In genomic region chr1:90592784-90593183, GRCm38 (mm10) we compare ENCODE assay signal across 9 mouse cellular contexts. TPM values are rescaled to one million over a fixed set of nuclear protein-coding genes. Genes with fewer than 3 reads are reported as not detected.
DNase-seq lines count a peak whose midpoint lies in the region; ATAC-seq and TF ChIP-seq lines count a peak whose summit lies in the region.
"Had no signal": no experiment of that assay in that cellular context is flagged by ENCODE, and none has a peak within 500 bp of the region (broad histone marks: within the 10 kb centered on the region; RNA-seq: fewer than 3 reads in every experiment).

No protein-coding gene starts in this region.

- TF ChIP-seq POLR2A in kidney, adult 2 months (IDR thresholded peaks at IDR 0.05; ENCODE audit: low read depth, low read length): no peak

- H3K9ac ChIP-seq in kidney, embryonic 15.5 days: no peak overlapping the region
- H3K9ac ChIP-seq: embryonic facial prominence, embryonic 12.5 days had no signal

- peaks cover 28% of the 10 kb centered on the region for H3K27me3 ChIP-seq in kidney, embryonic 15.5 days
- H3K27me3 ChIP-seq in kidney, adult 2 months (replicated peaks; ENCODE audit: control insufficient read depth, insufficient read depth, low read length): no peaks in the 10 kb centered on the region
- H3K27me3 ChIP-seq in limb, embryonic 10.5 days (ENCODE audit: low read depth, poor library complexity, severe bottlenecking): peaks cover 33% of the 10 kb centered on the region
- H3K27me3 ChIP-seq: embryonic facial prominence, embryonic 12.5 days had no signal

- H3K27ac ChIP-seq in kidney, embryonic 15.5 days: no peak overlapping the region
- H3K27ac ChIP-seq in kidney, adult 2 months (ENCODE audit: insufficient read depth, low read depth, low read length): no peak overlapping the region
- H3K27ac ChIP-seq in limb, embryonic 10.5 days: no peak overlapping the region
- H3K27ac ChIP-seq: embryonic facial prominence, embryonic 12.5 days had no signal

- peak; percentile 42 for DNase-seq in kidney, adult 11 months
- peak; percentile 50 for DNase-seq in cerebellum, adult 9-10 months
- DNase-seq in frontal cortex, postnatal 36 days (ENCODE audit: low spot score in 2 of 2): peak; percentile 72 to 81
- peak; percentile 77 for DNase-seq in kidney, adult 2 months
- DNase-seq in limb, embryonic 10.5 days (ENCODE audit: low spot score): peak; percentile 94
- peak; percentile 34 to 36 for DNase-seq in spleen, postnatal 36 days (ENCODE audit: low spot score in 2 of 2)

- H3K4me2 ChIP-seq in kidney, embryonic 15.5 days: no peak overlapping the region
- H3K4me2 ChIP-seq: embryonic facial prominence, embryonic 12.5 days had no signal

- TF ChIP-seq CTCF in kidney, adult 2 months (conservative IDR thresholded peaks at IDR 0.05; ENCODE audit: insufficient read depth, insufficient read length, low read depth, low read length): peak; percentile 93

- ATAC-seq in kidney, embryonic 15.5 days (replicated peaks; ENCODE audit: low FRiP score): no peak
- peak; percentile 73 for ATAC-seq in monocyte, adult 5-6 weeks (replicated peaks; ENCODE audit: insufficient number of reproducible peaks, low FRiP score, low TSS enrichment, poor library complexity, severe bottlenecking)

- WGBS in kidney, embryonic 15.5 days: 22% methylated on average over 6 of the region's 6 CpGs
- 16% methylated on average over 6 of the region's 6 CpGs for WGBS in kidney, adult 2 months
- 25% methylated on average over 6 of the region's 6 CpGs for WGBS in limb, embryonic 10.5 days

- H3K9me3 ChIP-seq in kidney, embryonic 15.5 days (replicated peaks): no peaks in the 10 kb centered on the region
- H3K9me3 ChIP-seq in limb, embryonic 10.5 days (replicated peaks): no peaks in the 10 kb centered on the region
- H3K9me3 ChIP-seq: embryonic facial prominence, embryonic 12.5 days had no signal

- no peak overlapping the region for H3K4me3 ChIP-seq in kidney, embryonic 15.5 days (replicated peaks)
- H3K4me3 ChIP-seq in kidney, adult 2 months (ENCODE audit: insufficient read depth, low read depth, low read length): no peak overlapping the region
- no peak overlapping the region for H3K4me3 ChIP-seq in limb, embryonic 10.5 days
- H3K4me3 ChIP-seq: embryonic facial prominence, embryonic 12.5 days had no signal

- no peaks in the 10 kb centered on the region for H3K36me3 ChIP-seq in kidney, embryonic 15.5 days
- H3K36me3 ChIP-seq in kidney, adult 2 months (ENCODE audit: control insufficient read depth, insufficient read depth, low read length): no peaks in the 10 kb centered on the region
- no peaks in the 10 kb centered on the region for H3K36me3 ChIP-seq in limb, embryonic 10.5 days
- H3K36me3 ChIP-seq: embryonic facial prominence, embryonic 12.5 days had no signal

- peaks cover 16% of the 10 kb centered on the region for H3K4me1 ChIP-seq in kidney, embryonic 15.5 days
- H3K4me1 ChIP-seq in kidney, adult 2 months (ENCODE audit: control insufficient read depth, insufficient read depth, low read length): no peaks in the 10 kb centered on the region
- peaks cover 6% of the 10 kb centered on the region; the same call in 1 of the 2 replicates for H3K4me1 ChIP-seq in limb, embryonic 10.5 days

RNA-seq across cellular contexts. Expression of gene Cops8, which starts 10.0 kb away (rescaled TPM):
- polyA plus RNA-seq in kidney, embryonic 15.5 days (2015; fragmentation: Nextera tagmentation; extraction: Ambion mirVana): 146 and 155 TPM in 2 replicates
- 39.7 and 41.9 TPM in 2 replicates for polyA plus RNA-seq in kidney, adult 2 months (2012; rRNA removed)
- polyA plus RNA-seq in limb, embryonic 10.5 days (2016; fragmentation: Nextera tagmentation; extraction: Ambion mirVana): 206 and 213 TPM in 2 replicates
- 85.2 to 93.0 TPM (median 87.2 TPM) in 3 replicates for total RNA-seq in monocyte, adult 5-6 weeks (2017)

Comparison
In these comparisons a context has a peak if more than half of its experiments do, and no peak if none do; other contexts are left out.
1. DNase-seq: peak in every context shown above with its lines; median percentile 94 in limb, embryonic 10.5 days; 77 in kidney, adult 2 months; 76 in frontal cortex, postnatal 36 days; 50 in cerebellum, adult 9-10 months; 42 in kidney, adult 11 months; 35 in spleen, postnatal 36 days.